Mouse (Mus musculus): Measurements from ENCODE around the gene Kif18b.

Gene Kif18b

DNA sequence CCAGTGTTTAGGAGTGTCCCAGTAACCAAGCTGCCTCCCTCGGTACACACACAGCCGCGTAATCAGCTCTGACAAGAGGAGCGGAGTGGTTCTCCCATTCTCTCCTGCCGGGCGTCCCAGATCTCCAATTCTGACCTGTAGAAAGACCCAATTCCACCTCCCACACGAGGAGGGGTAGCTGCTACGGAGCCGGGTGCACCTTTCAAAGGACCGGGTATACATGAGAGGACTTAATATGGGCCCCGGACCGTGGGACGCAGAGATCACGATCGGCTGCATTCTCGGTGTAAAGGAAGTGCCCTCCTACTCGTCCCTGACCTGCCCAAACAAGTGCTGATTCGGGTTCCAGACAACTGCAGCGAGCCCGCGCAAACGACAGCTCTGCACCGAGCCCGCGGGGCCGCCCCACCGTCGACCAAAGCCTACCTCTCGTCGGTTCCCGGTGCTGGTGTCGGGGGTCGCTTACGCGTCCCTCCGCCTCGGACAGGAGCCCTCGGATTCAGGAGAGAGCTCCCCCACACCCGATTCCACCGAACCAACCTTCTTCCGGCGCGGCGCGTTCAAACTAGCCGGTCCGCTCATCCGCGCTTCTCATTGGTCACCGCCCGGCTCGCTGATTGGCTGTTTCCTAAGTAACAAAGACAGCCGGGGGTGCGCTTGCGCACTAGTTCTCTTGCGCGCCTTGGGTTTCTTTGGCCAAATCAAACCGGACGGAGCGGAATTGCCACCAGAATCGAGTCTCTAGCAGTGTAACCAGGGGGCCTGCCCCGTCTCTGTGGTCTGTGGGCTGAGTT is at the start of gene Kif18b:
Kif18b (minus strand) TSS at position 568 of the 794 bp plus-strand sequence.
- peak; percentile 74 to 81 for DNase-seq (ENCODE audit: low read depth in 2 of 2, low spot score in 2 of 2)

- DNase-seq (ENCODE audit: low read depth in 2 of 2, low spot score in 2 of 2): no peak
These were observed 47.4 kb upstream of the Kif18b start for GRCm38 (mm10) chr11:102972326-102972725.

GRCm38 (mm10) chr11:102971604-102972003 is 46.7 kb upstream of the Kif18b start:
- DNase-seq (ENCODE audit: low read depth in 2 of 2, low spot score in 2 of 2): no peak

DNA sequence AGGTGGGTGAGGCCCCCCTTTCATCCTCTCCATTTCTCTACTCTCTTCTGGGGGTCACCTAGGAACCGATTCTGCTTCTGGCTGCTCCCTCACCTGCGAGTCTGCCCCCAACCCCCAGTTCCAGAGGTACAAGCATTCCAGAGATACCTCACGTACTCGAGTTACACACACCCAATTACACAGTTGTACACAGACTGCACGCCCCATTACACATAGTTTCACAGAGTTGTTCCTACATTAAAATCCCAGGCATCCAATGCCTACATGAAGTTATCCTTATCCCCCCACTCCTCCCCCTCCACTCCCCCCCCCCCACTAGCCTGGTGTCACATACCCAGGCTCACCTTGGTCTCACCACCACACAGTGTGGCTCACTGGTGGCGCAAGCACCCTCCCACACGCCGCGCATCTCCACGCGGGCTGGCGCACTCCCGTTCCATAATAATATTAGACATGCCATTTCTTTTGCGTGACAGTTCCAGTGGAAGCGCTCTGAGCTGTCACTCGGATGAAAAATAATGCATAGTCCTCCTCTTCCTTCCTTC is 39.7 kb upstream of the Kif18b start:
- DNase-seq (ENCODE audit: low read depth in 2 of 2, low spot score in 2 of 2): no peak

- no peak for DNase-seq (ENCODE audit: low read depth in 2 of 2, low spot score in 2 of 2)
These were observed 39.1 kb upstream of the Kif18b start for GRCm38 (mm10) chr11:102963855-102964546.

- DNase-seq (ENCODE audit: low read depth in 2 of 2, low spot score in 2 of 2): no peak
These were observed 38.4 kb upstream of the Kif18b start for GRCm38 (mm10) chr11:102963246-102963854.

DNA sequence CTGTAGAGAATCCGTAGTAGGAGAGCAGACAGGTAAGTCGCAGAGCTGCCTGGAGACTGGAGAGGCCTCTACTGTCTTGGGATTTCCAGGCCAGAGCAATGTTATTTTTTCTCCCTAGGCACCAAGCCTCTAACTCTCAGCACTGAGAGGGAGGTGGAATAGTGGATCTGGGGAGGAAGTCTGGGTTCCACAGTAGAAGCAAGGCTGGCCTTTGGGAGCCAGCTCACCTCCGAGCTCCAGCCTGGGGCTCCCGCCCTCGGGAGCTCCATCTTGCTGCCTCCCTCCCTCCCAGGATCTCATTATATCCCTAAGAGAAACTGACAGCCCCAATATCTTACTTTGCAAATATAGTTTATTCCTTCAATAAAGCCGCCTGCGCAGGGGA is 37.9 kb upstream of the Kif18b start:
- no peak for DNase-seq (ENCODE audit: low read depth in 2 of 2, low spot score in 2 of 2)

DNA sequence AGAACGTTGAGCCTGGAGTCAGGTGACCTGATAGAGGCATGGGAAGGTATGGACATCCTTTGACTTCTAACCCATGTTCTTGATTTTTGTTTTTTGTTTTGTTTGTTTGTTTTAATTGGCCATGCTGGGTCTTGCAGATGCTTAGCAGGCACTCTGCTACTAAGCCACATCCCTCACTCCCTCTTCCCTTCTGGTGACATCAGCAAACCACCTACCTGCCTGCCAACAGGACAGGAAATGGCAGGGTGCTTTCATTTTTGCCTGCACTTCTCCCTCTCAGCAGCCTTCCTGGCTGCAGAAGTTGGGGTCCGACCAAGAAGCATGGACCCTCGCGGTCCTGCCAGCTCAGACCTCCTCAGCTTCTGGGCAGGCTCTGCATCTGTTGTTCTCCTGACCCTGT is 36.2 kb upstream of the Kif18b start:
- DNase-seq (ENCODE audit: low read depth in 2 of 2, low spot score in 2 of 2): no peak

GRCm38 (mm10) chr11:102958870-102959269 is 33.9 kb upstream of the Kif18b start:
- no peak for DNase-seq (ENCODE audit: low read depth in 2 of 2, low spot score in 2 of 2)

DNA sequence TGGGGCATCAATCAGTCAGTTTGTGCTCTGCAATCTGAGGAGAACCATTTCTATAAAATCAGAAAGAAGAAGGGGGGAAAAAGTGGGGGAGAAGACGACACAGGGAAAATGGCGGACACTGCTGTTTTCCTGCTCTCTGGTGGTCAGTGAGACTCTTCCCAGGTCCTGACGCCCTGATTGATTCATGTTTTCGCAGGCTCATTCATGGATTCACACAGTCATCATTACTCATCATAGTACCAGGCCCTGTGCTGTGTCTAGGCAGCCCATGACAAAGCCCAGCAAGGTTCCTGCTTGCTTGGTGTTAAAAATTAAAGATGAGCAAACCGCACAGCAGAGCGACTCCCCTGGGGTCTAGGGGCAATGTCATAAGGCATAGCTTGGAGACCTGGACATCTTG is 33.5 kb upstream of the Kif18b start:
- no peak for DNase-seq (ENCODE audit: low read depth in 2 of 2, low spot score in 2 of 2)

DNA sequence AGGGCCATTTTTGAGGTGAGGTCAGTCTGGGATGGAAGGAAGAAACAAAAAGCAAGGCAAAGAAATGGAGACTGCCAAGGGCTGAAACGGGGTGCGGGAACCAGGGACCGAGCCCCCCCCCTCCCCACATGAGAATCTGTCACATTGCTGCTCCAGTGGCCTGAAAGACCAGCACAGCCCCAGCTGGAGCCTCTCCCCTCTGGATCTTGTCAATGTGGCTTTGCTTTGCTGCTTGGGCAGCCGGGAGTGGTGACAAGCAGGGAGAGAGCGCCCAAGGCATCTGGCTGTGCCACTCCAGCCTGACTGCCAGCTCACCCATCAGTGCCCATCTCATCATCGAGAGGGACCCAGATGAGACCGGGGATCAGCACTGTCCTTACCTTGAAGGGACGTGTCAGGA is 32.8 kb upstream of the Kif18b start:
- no peak for DNase-seq (ENCODE audit: low read depth in 2 of 2, low spot score in 2 of 2)

DNA sequence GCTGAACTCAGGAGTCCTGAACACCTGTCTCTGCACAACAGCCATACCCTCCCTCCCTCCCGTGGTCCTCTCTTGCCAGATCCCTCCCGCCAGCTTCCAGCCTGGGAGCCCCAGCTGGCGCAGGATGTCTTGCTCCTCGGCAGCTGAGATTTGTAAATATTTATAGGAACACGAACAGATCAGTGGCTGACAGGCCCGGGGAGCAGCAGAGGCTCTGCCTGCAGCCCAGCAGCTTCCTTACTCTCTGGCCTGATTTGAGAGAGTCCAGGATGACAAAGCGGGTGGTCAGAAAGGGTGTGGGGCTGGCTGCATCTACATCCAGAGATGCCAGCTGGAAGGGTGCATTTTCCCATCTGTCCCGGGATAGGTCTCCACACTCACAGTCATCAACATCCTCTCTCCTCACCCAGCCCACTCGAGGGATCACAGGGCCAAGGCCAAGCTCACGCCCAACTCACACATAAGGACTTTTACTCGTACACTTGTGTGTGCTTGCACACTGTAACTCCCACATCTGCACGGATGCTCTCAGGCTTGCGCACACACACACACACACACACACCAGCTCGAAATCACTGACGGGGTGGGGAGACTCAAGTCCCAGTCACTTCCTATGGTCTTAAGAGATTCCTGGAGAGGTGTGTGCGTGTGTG is 32.2 kb upstream of the Kif18b start:
- no peak for DNase-seq (ENCODE audit: low read depth in 2 of 2, low spot score in 2 of 2)

DNA sequence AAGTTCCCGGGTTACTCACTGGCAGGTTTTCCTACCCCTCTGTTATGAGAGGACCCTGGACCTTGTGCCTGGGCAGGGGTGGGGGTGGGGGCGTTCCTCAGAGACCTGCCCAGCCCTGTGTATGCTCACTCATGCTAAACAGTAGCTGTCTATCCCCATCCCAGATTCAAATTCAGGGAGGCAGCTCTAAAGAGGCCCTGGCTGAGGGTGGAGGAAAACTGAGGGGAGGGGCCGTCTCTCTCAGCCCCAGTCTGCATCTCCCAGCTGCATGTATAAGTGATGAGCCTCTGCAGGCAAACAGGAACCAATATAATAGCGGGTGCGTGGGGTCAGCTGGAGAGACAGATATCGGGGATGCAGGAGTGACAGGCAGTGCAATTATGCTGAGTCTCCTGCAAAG is 28.0 kb upstream of the Kif18b start:
- no peak for DNase-seq (ENCODE audit: low read depth in 2 of 2, low spot score in 2 of 2)

DNA sequence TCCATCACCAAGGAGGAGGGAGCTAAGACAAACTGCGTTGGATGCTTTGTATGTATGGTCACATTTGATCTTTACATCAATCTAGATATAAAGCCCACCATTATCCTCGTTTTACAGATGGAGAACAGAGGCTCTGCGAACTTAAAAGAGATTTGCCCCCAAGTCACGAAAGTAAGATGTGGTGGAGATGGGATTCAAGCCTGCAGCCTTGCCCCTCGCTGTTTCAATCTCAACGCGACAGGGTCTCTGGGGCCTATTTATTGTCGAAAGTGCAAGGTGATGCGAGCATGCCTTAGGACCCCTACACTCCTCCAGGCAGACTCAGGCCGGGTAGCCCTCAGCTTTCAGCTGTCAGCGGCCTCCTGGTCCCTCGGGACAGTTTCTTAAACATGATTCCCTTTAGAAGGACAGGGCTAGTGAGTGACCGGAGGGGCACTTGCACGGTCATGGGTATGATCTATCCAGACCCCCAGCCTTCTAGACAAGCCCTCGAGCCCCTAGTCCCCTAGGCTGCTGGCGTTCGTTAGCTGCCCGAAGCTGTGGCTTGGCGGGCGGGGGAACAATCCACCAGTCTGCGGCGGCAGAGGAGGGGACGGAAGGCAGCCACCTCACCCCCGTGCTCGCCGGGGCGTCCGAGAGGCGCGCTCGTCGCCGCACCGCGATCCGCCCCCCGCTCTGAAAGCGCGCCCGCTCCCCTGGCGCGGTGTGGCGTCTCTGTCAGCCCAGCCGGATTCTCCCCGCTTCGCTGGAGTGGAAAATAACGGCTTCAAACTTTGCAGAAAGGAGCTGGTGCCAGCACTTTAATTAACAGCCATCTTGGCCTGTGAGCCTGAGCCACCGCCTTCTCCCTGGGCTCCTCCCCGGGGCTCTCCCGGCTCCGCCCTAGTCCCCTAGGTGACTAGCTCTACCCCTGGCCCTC is 23.4 kb upstream of the Kif18b start:
- DNase-seq (ENCODE audit: low read depth in 2 of 2, low spot score in 2 of 2): peak in 1 of 2 experiments; percentile 9

DNA sequence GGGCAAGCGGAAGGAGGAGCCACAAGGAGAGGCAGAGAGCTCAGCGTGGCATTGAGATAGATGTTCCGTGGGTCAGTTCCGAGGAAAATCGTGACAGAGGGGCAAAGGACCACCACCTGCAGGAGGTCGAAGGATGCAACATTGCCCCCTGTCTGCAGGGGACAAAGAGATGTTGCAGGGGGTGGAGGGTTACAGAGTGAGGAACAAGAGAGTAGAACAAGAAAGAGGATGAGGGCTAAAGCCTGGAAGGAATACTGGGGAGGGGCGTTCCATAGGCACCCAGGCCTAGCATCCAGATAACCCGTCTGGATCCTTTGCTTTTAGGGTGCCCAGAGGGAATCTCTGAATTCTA is 22.0 kb upstream of the Kif18b start:
- no peak for DNase-seq (ENCODE audit: low read depth in 2 of 2, low spot score in 2 of 2)

GRCm38 (mm10) chr11:102946265-102946991 is 21.5 kb upstream of the Kif18b start, which contains the start of gene C1ql1:
C1ql1 (minus strand) TSS chr11:102946688.
- peak; percentile 31 to 48 for DNase-seq (ENCODE audit: low read depth in 2 of 2, low spot score in 2 of 2)

DNA sequence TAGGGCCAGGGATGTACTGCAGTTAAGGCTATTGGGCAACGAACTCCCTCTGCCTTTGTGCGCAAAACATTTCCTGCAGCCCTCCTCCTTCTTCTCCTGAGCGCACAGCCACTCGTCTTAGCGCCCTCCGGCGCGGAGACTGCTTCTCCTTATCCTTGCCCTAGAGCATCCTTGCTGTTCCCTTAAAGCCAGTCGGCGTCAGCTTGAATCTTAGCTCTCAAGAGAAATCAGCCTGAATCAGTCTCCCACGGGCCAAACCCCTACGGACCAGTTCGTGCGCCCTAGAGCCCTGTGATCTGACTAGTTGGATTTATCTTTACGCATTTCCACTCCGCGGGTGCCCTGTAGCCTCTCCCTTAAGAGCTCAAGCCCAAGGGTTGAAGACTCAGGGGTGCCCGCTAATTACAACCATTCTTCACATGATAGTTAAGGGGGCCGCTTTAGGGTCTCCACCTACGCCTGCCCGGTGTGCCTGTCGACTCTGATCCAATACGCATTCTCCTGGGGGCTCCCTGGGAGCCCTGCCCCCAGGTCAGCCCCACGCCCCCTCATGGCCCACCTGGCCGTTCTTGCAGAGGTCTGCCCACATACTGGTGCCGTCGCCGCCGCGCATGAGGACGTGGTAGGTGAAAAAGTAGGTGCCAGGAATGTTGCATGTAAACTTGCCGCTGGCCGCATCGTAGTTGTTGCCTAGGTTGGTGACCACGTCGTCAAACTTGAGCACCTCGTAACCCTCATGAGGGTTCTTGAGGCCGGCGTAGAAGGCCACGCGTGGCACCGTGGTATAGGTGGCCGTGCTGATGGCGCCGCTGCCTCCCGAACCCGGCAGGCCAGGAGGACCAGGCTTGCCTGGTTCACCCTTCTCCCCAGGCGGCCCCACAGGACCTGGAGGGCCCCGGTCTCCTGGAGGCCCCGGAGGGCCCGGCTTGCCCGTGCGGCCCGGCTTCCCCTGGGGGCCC is 20.7 kb upstream of the Kif18b start:
- DNase-seq (ENCODE audit: low read depth in 2 of 2, low spot score in 2 of 2): no peak

DNA sequence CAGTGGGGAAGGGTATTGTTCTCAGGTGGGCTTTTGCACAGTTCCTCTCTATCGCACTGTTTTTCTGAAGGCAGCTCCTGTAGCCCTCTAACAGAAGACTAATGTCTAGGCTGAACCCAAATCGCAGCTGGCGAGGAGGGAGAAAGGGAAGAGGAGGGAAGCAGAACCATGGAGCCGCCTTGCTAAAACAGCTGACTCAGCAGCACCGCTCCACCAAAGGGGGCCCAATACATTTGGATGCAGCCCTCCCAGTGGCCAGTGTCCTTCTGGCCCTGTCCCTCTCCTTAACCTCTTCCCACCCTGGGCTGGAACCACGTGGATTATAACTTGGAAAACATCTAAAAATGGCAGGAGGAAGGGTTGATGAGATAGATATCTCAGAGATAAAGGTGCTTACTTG is 16.3 kb upstream of the Kif18b start:
- no peak for DNase-seq (ENCODE audit: low read depth in 2 of 2, low spot score in 2 of 2)

Measured in CD8-positive naive resting alpha-beta T cell, adult 2 months (primary cell).